Mouse (Mus musculus) ZHBTc4 (cell line): ENCODE data around the gene Gm20388.

Experiments
- DNase-seq: peaks from one replicate; pipeline ENCODE4 v3.0.0-alpha.2; 2011; ENCODE audit warnings: low read depth, low spot score

Gene Gm20388

DNA sequence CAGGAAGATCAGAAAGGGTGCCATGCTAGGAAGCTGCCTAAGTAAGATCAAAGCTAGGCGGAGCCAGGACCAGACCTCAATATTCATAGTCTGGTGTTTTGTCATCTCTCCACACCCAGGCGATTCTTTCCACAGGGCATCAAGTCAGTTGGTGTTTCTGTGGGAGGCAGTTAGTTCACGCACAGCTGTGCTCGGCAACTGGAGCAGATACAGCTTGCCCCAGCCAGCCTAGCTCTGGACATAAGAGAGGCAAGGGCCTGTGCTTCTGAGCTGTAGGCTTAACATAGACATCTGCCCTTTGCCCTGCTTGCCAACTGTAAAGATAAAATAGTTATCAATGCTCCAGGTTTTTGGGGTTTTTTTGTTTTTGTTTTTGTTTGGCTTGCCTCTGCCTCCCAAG is 3721.6 kb downstream of the Gm20388 start:
- no peak for DNase-seq

DNA sequence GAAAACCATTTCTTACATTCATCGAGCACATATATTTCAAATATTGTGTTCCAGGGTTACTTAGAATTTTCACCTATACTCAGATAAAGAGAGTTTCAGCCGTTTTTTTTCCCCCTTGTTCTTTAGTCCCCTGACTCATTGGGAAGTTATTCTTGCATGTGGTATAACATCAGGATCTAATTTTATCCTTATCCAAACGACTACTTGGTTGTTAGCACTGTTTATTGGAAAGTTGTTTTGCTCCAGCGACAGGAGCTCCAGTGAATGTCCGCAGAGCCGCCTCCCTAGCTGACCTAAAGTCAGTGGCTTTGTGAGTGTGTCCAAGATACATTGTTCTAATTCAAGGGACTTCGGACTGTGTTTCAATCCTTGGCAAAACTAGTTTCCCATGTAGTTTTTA is 3723.2 kb downstream of the Gm20388 start:
- no peak for DNase-seq

GRCm38 (mm10) chr8:123634395-123635131 is 3723.9 kb downstream of the Gm20388 start:
- no peak for DNase-seq

- DNase-seq: no peak
Measured at GRCm38 (mm10) chr8:123635671-123636070, 3725.0 kb downstream of the Gm20388 start.

DNA sequence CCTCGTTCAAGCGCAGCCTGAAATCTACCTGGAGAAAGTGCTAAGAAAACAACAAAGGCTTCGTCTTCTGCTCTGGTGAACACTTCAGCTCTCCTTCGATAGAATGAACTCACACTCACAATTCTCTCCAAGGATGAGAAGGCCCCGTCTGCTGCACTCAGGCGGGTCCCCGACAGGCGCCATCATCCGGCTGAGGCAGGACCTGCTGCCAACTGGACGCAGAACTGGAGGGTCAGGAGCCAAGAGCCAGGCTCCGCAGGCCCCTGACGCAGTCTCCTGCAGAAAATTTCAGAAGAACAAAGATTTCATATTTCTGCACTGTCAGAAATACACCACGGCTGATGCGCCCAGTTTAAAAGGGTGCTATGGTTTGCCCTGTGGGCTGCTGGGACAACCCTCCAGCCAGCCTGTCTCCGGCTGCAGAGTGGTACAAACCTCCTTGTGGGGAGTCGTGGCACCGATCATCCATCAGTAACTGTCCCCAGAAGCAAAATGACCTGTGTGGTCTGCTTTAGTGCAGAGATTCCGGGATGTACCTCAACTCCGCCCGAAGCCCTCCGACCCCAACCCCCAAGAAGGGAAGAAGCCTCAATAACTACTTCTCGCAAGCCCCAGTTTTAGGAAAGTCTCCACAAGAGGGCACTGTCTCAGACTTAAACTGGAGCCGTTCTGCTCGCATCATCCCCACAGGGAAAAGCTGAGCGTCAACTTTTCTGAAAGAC is 3732.8 kb downstream of the Gm20388 start:
- DNase-seq: peak; percentile 77

DNA sequence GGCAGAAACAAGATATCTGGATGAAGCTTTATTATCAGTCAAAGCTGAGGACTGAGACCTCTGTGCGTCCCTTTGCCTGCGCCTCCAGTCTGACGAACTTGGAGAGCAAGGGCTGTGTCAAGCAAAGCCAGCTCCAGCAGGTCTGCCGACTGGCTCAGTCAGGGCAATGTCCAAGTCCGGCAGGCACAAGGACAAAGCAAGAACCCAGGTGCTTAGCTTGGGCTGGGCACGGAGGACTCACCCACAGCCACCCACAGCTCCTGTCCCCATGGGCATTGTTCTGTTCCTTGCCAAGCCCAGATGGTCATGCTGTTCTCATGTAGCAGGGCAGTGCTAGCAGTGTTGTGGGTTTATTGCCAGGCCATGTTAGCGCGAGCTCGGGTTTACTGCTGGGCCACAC is 3734.6 kb downstream of the Gm20388 start:
- DNase-seq: no peak

- DNase-seq: peak; percentile 39
Measured at GRCm38 (mm10) chr8:123648245-123649170, 3737.9 kb downstream of the Gm20388 start.

DNA sequence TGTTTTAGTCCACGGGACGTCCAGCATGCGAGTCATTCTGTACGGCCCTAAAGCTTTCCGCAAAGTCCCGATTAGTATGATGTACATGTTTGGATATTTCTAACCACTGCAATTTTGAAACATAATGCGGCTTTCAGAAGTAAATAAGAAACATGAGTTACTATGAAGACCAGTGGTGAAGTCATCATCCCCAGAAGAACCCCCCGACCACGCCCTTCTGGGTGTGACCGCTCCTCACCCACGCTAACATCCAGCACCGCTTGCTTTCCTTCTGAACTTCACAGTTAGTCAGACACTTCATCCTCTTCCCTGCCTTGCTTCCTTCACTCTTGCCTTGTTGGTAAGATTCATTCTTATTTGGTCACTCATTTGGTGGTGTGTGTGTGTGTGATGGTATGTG is 3738.8 kb downstream of the Gm20388 start:
- DNase-seq: no peak

DNA sequence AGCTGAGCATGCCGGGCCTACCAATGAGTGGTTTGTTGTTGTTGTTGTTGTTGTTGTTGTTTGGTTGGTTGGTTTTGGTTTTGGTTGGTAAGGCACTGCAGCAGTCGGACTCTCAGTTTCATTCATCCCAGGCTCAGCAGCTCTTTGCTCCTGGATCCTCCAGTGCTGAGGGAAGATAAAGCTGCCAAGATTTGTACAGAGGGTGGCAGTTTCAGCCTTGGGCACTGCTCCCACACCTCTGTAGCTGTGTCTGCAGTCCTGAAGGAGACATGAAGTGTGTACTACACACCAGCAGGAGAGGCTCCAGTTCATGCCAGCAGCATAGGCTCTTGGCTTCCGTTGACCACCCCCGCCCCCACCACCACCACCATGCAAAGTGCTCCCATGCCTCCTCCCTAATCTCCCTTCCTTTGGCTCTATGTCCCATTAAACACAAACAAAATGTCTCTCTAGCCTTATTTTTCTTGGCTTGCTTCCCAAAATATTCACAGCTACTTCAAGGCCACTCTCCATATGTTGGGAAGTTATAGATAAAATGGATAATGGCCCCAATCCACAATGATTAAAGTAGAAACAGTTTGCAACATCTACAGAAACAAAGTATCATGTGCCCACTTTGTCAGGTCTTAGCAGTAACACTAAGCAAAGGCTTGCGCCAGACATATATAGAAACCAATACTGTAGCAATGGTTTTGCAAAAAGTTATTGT is 3740.9 kb downstream of the Gm20388 start:
- DNase-seq: no peak

DNA sequence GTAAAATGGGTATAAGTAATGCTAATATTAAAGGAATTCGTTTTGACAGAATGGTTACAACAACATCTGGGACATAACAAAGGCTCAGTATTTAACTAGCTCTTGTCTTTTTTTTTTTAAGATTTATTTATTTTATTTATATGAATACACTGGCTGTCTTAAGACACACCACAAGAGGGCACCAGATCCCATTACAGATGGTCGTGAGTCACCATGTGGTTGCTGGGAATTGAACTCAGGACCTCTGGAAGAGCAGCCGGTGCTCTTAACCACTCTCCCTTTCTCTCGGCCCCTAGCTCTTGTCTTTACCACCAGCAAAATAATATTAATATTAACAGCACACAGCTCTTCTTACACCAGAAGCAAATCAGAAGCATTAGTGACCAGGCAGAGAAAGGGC is 3742.0 kb downstream of the Gm20388 start:
- peak; percentile 29 for DNase-seq

- peak; percentile 92 for DNase-seq
Measured at GRCm38 (mm10) chr8:123653308-123653993, 3742.8 kb downstream of the Gm20388 start, which contains the start of gene Rhou. Gene Rhou, plus strand, starts transcription at chr8:123653929.

DNA sequence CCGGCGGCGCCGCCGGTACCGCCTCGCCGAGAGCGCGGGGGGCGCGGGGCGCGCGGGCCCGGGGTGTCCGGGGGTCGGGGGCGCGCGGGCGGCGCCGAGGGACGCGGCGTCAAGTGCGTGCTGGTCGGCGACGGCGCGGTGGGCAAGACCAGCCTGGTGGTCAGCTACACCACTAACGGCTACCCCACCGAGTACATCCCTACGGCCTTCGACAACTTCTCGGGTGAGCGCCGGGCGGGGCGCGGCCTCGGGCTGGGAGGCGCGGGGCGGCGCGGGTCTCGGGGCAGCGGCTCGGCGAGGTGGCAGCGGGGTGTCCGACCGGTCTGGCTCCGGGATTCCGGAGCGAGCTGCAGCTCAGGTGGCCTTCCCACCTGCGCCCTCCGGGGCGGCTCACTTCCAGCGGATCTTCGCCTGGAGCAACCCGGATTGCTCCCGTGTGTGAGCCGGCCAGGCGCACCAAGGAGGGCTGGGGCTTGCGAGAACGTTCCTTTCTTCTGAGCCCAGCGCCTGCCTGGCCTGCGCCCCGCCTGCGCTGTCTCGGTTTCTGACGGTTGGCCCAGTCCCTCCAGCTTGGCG is 3743.4 kb downstream of the Gm20388 start:
- DNase-seq: peak; percentile 66

DNA sequence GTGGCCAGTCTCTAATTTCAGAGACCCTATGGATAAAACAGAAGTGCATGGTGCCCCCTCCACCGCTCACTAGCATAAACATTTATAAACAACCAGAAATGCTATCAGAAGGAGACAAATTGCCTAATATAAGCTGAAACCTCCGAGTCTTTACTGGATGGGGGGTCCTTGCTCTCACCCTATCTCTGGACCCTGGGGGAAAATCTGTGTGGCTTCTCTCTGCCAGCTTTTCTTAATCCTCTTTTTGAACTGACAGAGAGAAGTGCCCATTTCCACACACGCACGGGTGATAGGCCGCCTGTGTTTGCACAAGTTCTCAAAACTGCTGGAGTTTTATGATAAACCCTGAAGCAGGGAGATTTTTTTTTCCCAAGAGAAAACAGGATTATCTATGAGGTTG is 3744.1 kb downstream of the Gm20388 start:
- no peak for DNase-seq

DNA sequence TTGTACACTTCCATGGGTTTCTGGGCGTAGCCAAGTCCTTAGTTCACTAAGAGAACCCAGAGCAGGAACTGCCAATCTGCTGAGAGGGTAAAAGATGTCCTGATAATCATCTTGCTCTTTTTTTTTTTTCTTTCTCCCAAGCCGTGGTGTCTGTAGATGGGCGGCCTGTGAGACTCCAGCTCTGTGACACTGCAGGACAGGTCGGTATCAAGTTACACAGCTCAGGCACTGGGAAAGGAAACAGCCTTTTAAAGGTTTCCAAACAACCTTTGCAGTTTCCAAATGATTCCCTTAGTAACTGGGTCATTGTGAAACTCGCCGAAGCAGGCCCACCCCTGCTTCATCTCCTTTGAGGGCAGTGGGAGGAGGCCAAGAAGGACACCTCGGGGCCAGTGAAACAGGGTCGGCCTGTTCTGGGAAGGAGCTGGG is 3744.7 kb downstream of the Gm20388 start:
- DNase-seq: peak; percentile 61

DNA sequence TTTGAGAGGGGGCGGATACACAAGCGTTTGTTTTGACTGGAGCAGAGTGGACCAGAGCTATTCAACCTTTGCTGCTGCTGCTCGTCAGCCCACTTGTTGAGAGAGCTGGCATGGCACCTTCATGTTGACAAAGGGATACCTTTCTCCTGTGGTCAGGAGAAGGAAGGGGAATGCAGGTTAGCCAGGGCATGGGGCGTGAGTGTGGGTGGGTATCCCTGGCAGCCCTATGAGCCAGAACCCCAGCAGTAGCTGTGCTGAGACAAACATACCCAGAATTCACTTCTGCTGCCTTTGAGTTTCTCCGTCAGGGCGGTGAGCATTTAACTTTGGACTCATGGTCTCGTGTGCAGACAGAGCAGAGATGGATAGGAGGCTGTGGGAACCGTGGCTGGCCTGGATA is 3747.2 kb downstream of the Gm20388 start:
- DNase-seq: no peak

GRCm38 (mm10) chr8:123659469-123660057 is 3748.9 kb downstream of the Gm20388 start:
- DNase-seq: no peak

- no peak for DNase-seq
Measured at GRCm38 (mm10) chr8:123661515-123661914, 3750.9 kb downstream of the Gm20388 start.

GRCm38 (mm10) chr8:123665580-123665979 is 3754.9 kb downstream of the Gm20388 start:
- DNase-seq: no peak

- DNase-seq: peak; percentile 70
Measured at GRCm38 (mm10) chr8:123666832-123667231, 3756.2 kb downstream of the Gm20388 start.

GRCm38 (mm10) chr8:123668681-123669080 is 3758.0 kb downstream of the Gm20388 start:
- no peak for DNase-seq
